In genomic region chr8:3685422-3685821, GRCm38 (mm10) we compare ENCODE assay signal across 22 mouse cellular contexts. TPM values are rescaled to one million over a fixed set of nuclear protein-coding genes. Genes with fewer than 3 reads are reported as not detected.
"Had no signal": no experiment of that assay in that cellular context is flagged by ENCODE, and none has a peak within 500 bp of the region (broad histone marks: within the 10 kb centered on the region; RNA-seq: fewer than 3 reads in every experiment).

No protein-coding gene starts in this region.

- H3K4me2 ChIP-seq: lung, embryonic 14.5 days; midbrain, embryonic 12.5 days; neural tube, embryonic 13.5 days; neural tube, embryonic 15.5 days had no signal

- H3K9me3 ChIP-seq: midbrain, embryonic 10.5 days; midbrain, embryonic 12.5 days; neural tube, embryonic 13.5 days; neural tube, embryonic 15.5 days had no signal

- H3K4me3 ChIP-seq: midbrain, embryonic 10.5 days; midbrain, embryonic 12.5 days; myocyte; neural tube, embryonic 13.5 days; neural tube, embryonic 15.5 days had no signal

- H3K4me1 ChIP-seq: midbrain, embryonic 10.5 days; midbrain, embryonic 12.5 days; neural tube, embryonic 13.5 days had no signal

- H3K27me3 ChIP-seq: midbrain, embryonic 12.5 days; neural tube, embryonic 13.5 days; neural tube, embryonic 15.5 days had no signal

- DNase-seq: lung, adult 18-20 months; lung, embryonic 14.5 days; lung, postnatal 10 days; lung, postnatal 4 days; midbrain, embryonic 14.5 days; retina, postnatal 1 day; right cerebral cortex, adult 18-20 months; spleen, adult 18-20 months; thymus, adult 18-20 months; thymus, postnatal 14 days; thymus, postnatal 36 days had no signal

- H3K9ac ChIP-seq: liver, embryonic 14.5 days; lung, embryonic 14.5 days; midbrain, embryonic 12.5 days; neural tube, embryonic 13.5 days; neural tube, embryonic 15.5 days had no signal

- H3K27ac ChIP-seq: liver, embryonic 14.5 days; midbrain, embryonic 10.5 days; midbrain, embryonic 12.5 days; neural tube, embryonic 13.5 days; neural tube, embryonic 15.5 days had no signal

RNA-seq across cellular contexts. Expression of gene Fcer2a, which starts 8.6 kb away (rescaled TPM):
- polyA plus RNA-seq: liver, embryonic 16.5 days; stomach, embryonic 14.5 days had no signal

RNA-seq across cellular contexts. Expression of gene Mcemp1, which starts 19.9 kb away (rescaled TPM):
- total RNA-seq: megakaryocyte-erythroid progenitor cell, adult 5-6 weeks had no signal
- polyA plus RNA-seq: midbrain, embryonic 12.5 days; myocyte; neural tube, embryonic 11.5 days had no signal

RNA-seq across cellular contexts. Expression of gene Retn, which starts 29.9 kb away (rescaled TPM):
- total RNA-seq: megakaryocyte-erythroid progenitor cell, adult 5-6 weeks had no signal
- polyA plus RNA-seq: liver, embryonic 14.5 days; liver, embryonic 16.5 days; lung, embryonic 14.5 days; midbrain, embryonic 12.5 days; midbrain, embryonic 14.5 days; myocyte; neural tube, embryonic 11.5 days; stomach, embryonic 14.5 days; stomach, embryonic 16.5 days had no signal
